Mouse (Mus musculus) right cerebral cortex, postnatal 36 days (tissue): ENCODE measurements around the gene Pagr1a.

Experiments used
- DNase-seq, 2 experiments: peaks; one replicate each; pipeline ENCODE4 v3.0.0; 2022; ENCODE audit warnings: low spot score in 2 of 2, mixed read lengths in 1 of 2

Gene Pagr1a

GRCm38 (mm10) chr7:127003620-127004019 is 13.5 kb downstream of the Pagr1a start:
- DNase-seq: no peak

- DNase-seq: no peak
Measured at GRCm38 (mm10) chr7:126999568-126999967, 17.6 kb downstream of the Pagr1a start.

GRCm38 (mm10) chr7:126996449-126996848 is 20.7 kb downstream of the Pagr1a start:
- DNase-seq: no peak

GRCm38 (mm10) chr7:126988816-126989215 is 28.3 kb downstream of the Pagr1a start:
- no peak for DNase-seq

- DNase-seq: peak in 1 of 2 experiments; percentile 49
Measured at GRCm38 (mm10) chr7:126986319-126986718, 30.8 kb downstream of the Pagr1a start.

GRCm38 (mm10) chr7:126984667-126985444 is 32.3 kb downstream of the Pagr1a start:
- peak; percentile 47 to 70 for DNase-seq

- DNase-seq: no peak
Measured at GRCm38 (mm10) chr7:126983113-126983512, 34.0 kb downstream of the Pagr1a start.

GRCm38 (mm10) chr7:126982054-126982453 is 35.1 kb downstream of the Pagr1a start:
- no peak for DNase-seq

- no peak for DNase-seq
Measured at GRCm38 (mm10) chr7:126981601-126982000, 35.6 kb downstream of the Pagr1a start.

GRCm38 (mm10) chr7:126978841-126979240 is 38.3 kb downstream of the Pagr1a start:
- DNase-seq: no peak

GRCm38 (mm10) chr7:126976878-126977459 is 40.2 kb downstream of the Pagr1a start:
- no peak for DNase-seq

GRCm38 (mm10) chr7:126975950-126976866 is 40.9 kb downstream of the Pagr1a start, which contains the start of gene Cdiptos:
TSS of gene Cdiptos (minus strand) at chr7:126976098.
- peak; percentile 90 to 93 for DNase-seq

- DNase-seq: no peak
Measured at GRCm38 (mm10) chr7:126975893-126975949, 41.4 kb downstream of the Pagr1a start, which contains the start of gene Cdipt. TSS of gene Cdipt (plus strand) at chr7:126975914.

- DNase-seq: no peak
Measured at GRCm38 (mm10) chr7:126975493-126975892, 41.7 kb downstream of the Pagr1a start.

- no peak for DNase-seq
Measured at GRCm38 (mm10) chr7:126967361-126967760, 49.8 kb downstream of the Pagr1a start.

GRCm38 (mm10) chr7:126965568-126965967 is 51.6 kb downstream of the Pagr1a start:
- DNase-seq: no peak
